Comparison of ENCODE assay signal across 20 mouse cellular contexts in genomic region chr1:90408504-90409215, GRCm38 (mm10).
DNase-seq lines count a peak whose midpoint lies in the region; ATAC-seq and TF ChIP-seq lines count a peak whose summit lies in the region.
"Had no signal": no experiment of that assay in that cellular context is flagged by ENCODE, and none has a peak within 500 bp of the region (broad histone marks: within the 10 kb centered on the region; RNA-seq: fewer than 3 reads in every experiment).

No protein-coding gene starts in this region.

- H3K9ac ChIP-seq in embryonic facial prominence, embryonic 14.5 days (ENCODE audit: low read depth, low read length), result no peak overlapping the region
- no peak overlapping the region for H3K9ac ChIP-seq in lung, postnatal 0 days (replicated peaks; ENCODE audit: low read depth)
- H3K9ac ChIP-seq: forebrain, postnatal 0 days; hindbrain, embryonic 13.5 days; liver, embryonic 12.5 days; midbrain, embryonic 15.5 days had no signal

- no peak overlapping the region for H3K27ac ChIP-seq in embryonic facial prominence, embryonic 14.5 days (replicated peaks; ENCODE audit: low read depth, low read length)
- H3K27ac ChIP-seq in lung, postnatal 0 days (ENCODE audit: low read length), result peak overlapping the region; percentile 43
- H3K27ac ChIP-seq: heart, adult 2 months; hindbrain, embryonic 13.5 days; liver, embryonic 12.5 days; midbrain, embryonic 15.5 days had no signal

- DNase-seq in right cerebral cortex, postnatal 10 days (ENCODE audit: low spot score in 2 of 2), result peak; percentile 51 to 58
- DNase-seq in right cerebral cortex, postnatal 4 days, result no peak
- DNase-seq in embryonic facial prominence, embryonic 14.5 days (ENCODE audit: low spot score), result peak; percentile 42
- peak; percentile 76 for DNase-seq in lung, postnatal 0 days (ENCODE audit: low spot score)
- peak; percentile 11 for DNase-seq in yolk sac, embryonic 10.5 days (ENCODE audit: low spot score)
- DNase-seq in embryo, embryonic 9.5 days (ENCODE audit: extremely low spot score), result no peak
- no peak for DNase-seq in thymus, postnatal 14 days
- DNase-seq: cerebellum, adult 11 months; cerebellum, postnatal 25 days; forebrain, postnatal 0 days; gastrocnemius, postnatal 14 days; heart, adult 2 months; kidney, adult 11 months; kidney, postnatal 36 days; left cerebral cortex, postnatal 4 days had no signal

- no peak overlapping the region for H3K4me3 ChIP-seq in embryonic facial prominence, embryonic 14.5 days (ENCODE audit: low read depth, low read length)
- no peak overlapping the region for H3K4me3 ChIP-seq in lung, postnatal 0 days (ENCODE audit: low read depth, low read length)
- H3K4me3 ChIP-seq: heart, adult 2 months; hindbrain, embryonic 13.5 days; liver, embryonic 12.5 days; midbrain, embryonic 15.5 days had no signal

- no peak for TF ChIP-seq CTCF in lung, postnatal 0 days (IDR thresholded peaks at IDR 0.05)

- peaks cover 3% of the 10 kb centered on the region; the same call in 1 of the 2 replicates for H3K9me3 ChIP-seq in embryonic facial prominence, embryonic 14.5 days (ENCODE audit: control insufficient read depth, low read length)
- H3K9me3 ChIP-seq in lung, postnatal 0 days (ENCODE audit: low read length), result no peaks in the 10 kb centered on the region
- H3K9me3 ChIP-seq: hindbrain, embryonic 13.5 days; liver, embryonic 12.5 days; midbrain, embryonic 15.5 days had no signal

- ATAC-seq in embryonic facial prominence, embryonic 14.5 days (ENCODE audit: low read depth), result no peak
- ATAC-seq in lung, postnatal 0 days, result peak; percentile 78
- ATAC-seq: CD4-positive, CD25-positive, alpha-beta regulatory T cell, adult 4 months; forebrain, postnatal 0 days; liver, embryonic 12.5 days; midbrain, embryonic 15.5 days had no signal

- peaks cover 25% of the 10 kb centered on the region for H3K4me1 ChIP-seq in embryonic facial prominence, embryonic 14.5 days (ENCODE audit: control insufficient read depth, insufficient read depth, low read length)
- no peaks in the 10 kb centered on the region; the same call in 1 of the 2 replicates for H3K4me1 ChIP-seq in lung, postnatal 0 days (ENCODE audit: insufficient read depth, low read depth, low read length)

- peak; percentile 69 for TF ChIP-seq EP300 in lung, postnatal 0 days (IDR thresholded peaks at IDR 0.05)

- WGBS in embryonic facial prominence, embryonic 14.5 days, result 62% methylated on average over 16 of the region's 16 CpGs
- 37% methylated on average over 16 of the region's 16 CpGs for WGBS in lung, postnatal 0 days

- H3K4me2 ChIP-seq in embryonic facial prominence, embryonic 14.5 days (ENCODE audit: low read depth, low read length), result no peak overlapping the region
- no peak overlapping the region for H3K4me2 ChIP-seq in lung, postnatal 0 days (replicated peaks; ENCODE audit: low read depth, low read length)
- H3K4me2 ChIP-seq: hindbrain, embryonic 13.5 days; liver, embryonic 12.5 days; midbrain, embryonic 15.5 days had no signal

- H3K27me3 ChIP-seq in embryonic facial prominence, embryonic 14.5 days (replicated peaks; ENCODE audit: control insufficient read depth, insufficient read depth, low read length), result no peaks in the 10 kb centered on the region
- H3K27me3 ChIP-seq in lung, postnatal 0 days (replicated peaks; ENCODE audit: insufficient read depth, low read length), result no peaks in the 10 kb centered on the region
- H3K27me3 ChIP-seq: liver, embryonic 12.5 days; midbrain, embryonic 15.5 days had no signal

- no peaks in the 10 kb centered on the region for H3K36me3 ChIP-seq in embryonic facial prominence, embryonic 14.5 days (ENCODE audit: control insufficient read depth, insufficient read depth, low read length)
- H3K36me3 ChIP-seq in lung, postnatal 0 days (ENCODE audit: insufficient read depth, low read length), result no peaks in the 10 kb centered on the region
- H3K36me3 ChIP-seq: G1E; hindbrain, embryonic 13.5 days; liver, embryonic 12.5 days; midbrain, embryonic 15.5 days had no signal

Comparison
In these comparisons a context has a peak if more than half of its experiments do, and no peak if none do; other contexts are left out.
1. DNase-seq: peak in right cerebral cortex, postnatal 10 days (2 of 2), embryonic facial prominence, embryonic 14.5 days (single experiment), lung, postnatal 0 days (single experiment) and yolk sac, embryonic 10.5 days (single experiment); none in right cerebral cortex, postnatal 4 days (single experiment), embryo, embryonic 9.5 days (single experiment) and thymus, postnatal 14 days (single experiment).